ENCODE assay signal across 27 mouse cellular contexts in the genomic region with DNA sequence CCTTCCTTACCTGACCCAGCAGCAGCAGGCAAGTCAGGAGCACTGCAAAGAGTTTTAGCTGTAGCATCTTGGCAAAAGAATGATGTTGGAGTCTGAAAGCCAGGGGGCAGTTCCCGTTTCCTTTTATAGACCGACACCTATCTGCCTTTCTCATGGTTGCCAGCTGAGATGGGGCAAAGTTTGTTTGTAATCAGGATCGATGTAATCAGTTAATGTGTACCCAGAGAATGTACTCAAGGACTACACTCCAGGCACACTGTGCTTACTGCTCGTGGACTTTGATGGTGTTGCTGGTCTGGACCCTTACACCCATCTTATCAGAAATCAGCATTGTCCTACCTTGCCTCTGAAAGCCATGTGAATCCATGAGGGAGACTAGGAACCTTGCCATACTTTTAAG. TPM values are rescaled to one million over a fixed set of nuclear protein-coding genes. Genes with fewer than 3 reads are reported as not detected.
A peak's percentile ranks its signal among the peaks of the same experiment; 100 is the strongest.
DNase-seq lines count a peak whose midpoint lies in the region; ATAC-seq and TF ChIP-seq lines count a peak whose summit lies in the region.
"Had no signal": no experiment of that assay in that cellular context is flagged by ENCODE, and none has a peak within 500 bp of the region (broad histone marks: within the 10 kb centered on the region; RNA-seq: fewer than 3 reads in every experiment).

A gene (minus strand): TSS at position 135 of the 400 bp plus-strand sequence.

- peak; percentile 66 for ATAC-seq in liver, embryonic 13.5 days (ENCODE audit: low read depth)
- ATAC-seq in stomach, postnatal 0 days (ENCODE audit: low FRiP score, low TSS enrichment) = no peak
- ATAC-seq: midbrain, embryonic 15.5 days had no signal

- 58% methylated on average over 4 of the region's 4 CpGs for WGBS in liver, embryonic 13.5 days (ENCODE audit: insufficient replicate concordance)
- 69% methylated on average over 4 of the region's 4 CpGs for WGBS in stomach, postnatal 0 days

- TF ChIP-seq CTCF in stomach, postnatal 0 days (IDR thresholded peaks at IDR 0.05; ENCODE audit: low read depth) = peak; percentile 8; the same call in 1 of the 2 replicates

- DNase-seq in kidney, adult 8-10 months = peak; percentile 38 to 43
- DNase-seq in kidney, postnatal 25 days = no peak
- peak; percentile 13 for DNase-seq in kidney, postnatal 14 days
- no peak for DNase-seq in liver, embryonic 13.5 days
- no peak for DNase-seq in stomach, postnatal 0 days (ENCODE audit: low spot score)
- DNase-seq in Muller cell, postnatal 12 days (ENCODE audit: inconsistent ontology term) = no peak
- DNase-seq in testis, postnatal 14 days (ENCODE audit: low spot score) = no peak
- DNase-seq: adrenal gland, postnatal 25 days; cerebellum, adult 11-12 months; cerebellum, postnatal 25 days; embryo, embryonic 11 days; gastrocnemius, adult 2 months; layer of hippocampus, adult 9-11 months; lung, embryonic 14.5 days; lung, postnatal 36 days; spleen, adult 18-20 months had no signal

- H3K27me3 ChIP-seq in liver, embryonic 13.5 days = no peaks in the 10 kb centered on the region
- no peaks in the 10 kb centered on the region for H3K27me3 ChIP-seq in stomach, postnatal 0 days (ENCODE audit: control insufficient read depth, insufficient read depth, low read length)
- H3K27me3 ChIP-seq: embryonic facial prominence, embryonic 15.5 days; heart, embryonic 12.5 days; midbrain, embryonic 15.5 days had no signal

- no peak for TF ChIP-seq EP300 in stomach, postnatal 0 days (optimal IDR thresholded peaks at IDR 0.05)

- H3K4me2 ChIP-seq in liver, embryonic 13.5 days = peak within 1 kb of the TSS; percentile 39
- no peak within 1 kb of the TSS for H3K4me2 ChIP-seq in stomach, postnatal 0 days (replicated peaks; ENCODE audit: low read depth)
- H3K4me2 ChIP-seq: embryonic facial prominence, embryonic 15.5 days; heart, embryonic 12.5 days; hindbrain, embryonic 14.5 days; lung, embryonic 14.5 days; midbrain, embryonic 15.5 days had no signal

- H3K27ac ChIP-seq in liver, embryonic 13.5 days = peak within 1 kb of the TSS; percentile 62
- no peak within 1 kb of the TSS for H3K27ac ChIP-seq in stomach, postnatal 0 days (replicated peaks)
- H3K27ac ChIP-seq: embryonic facial prominence, embryonic 15.5 days; gastrocnemius, adult 2 months; hindbrain, embryonic 14.5 days; left cerebral cortex, adult 2 months; midbrain, embryonic 15.5 days had no signal

- peaks cover 11% of the 10 kb centered on the region; the same call in 1 of the 2 replicates for H3K4me1 ChIP-seq in liver, embryonic 13.5 days (replicated peaks)
- no peaks in the 10 kb centered on the region for H3K4me1 ChIP-seq in stomach, postnatal 0 days (replicated peaks; ENCODE audit: control insufficient read depth, insufficient read depth)
- H3K4me1 ChIP-seq: embryonic facial prominence, embryonic 15.5 days; midbrain, embryonic 15.5 days had no signal

- H3K4me3 ChIP-seq in liver, embryonic 13.5 days (replicated peaks) = peak within 1 kb of the TSS; percentile 29
- H3K4me3 ChIP-seq in stomach, postnatal 0 days (ENCODE audit: low read depth, low read length) = no peak within 1 kb of the TSS
- H3K4me3 ChIP-seq: embryonic facial prominence, embryonic 15.5 days; gastrocnemius, adult 2 months; heart, embryonic 12.5 days; left cerebral cortex, adult 2 months; midbrain, embryonic 15.5 days; myocyte had no signal

- H3K9me3 ChIP-seq in liver, embryonic 13.5 days (replicated peaks) = no peaks in the 10 kb centered on the region
- H3K9me3 ChIP-seq in stomach, postnatal 0 days (ENCODE audit: control insufficient read depth, low read length) = no peaks in the 10 kb centered on the region
- H3K9me3 ChIP-seq: embryonic facial prominence, embryonic 15.5 days; heart, embryonic 12.5 days; midbrain, embryonic 15.5 days had no signal

- H3K9ac ChIP-seq in liver, embryonic 13.5 days = no peak within 1 kb of the TSS
- H3K9ac ChIP-seq in stomach, postnatal 0 days (ENCODE audit: low read length) = no peak within 1 kb of the TSS
- H3K9ac ChIP-seq: embryonic facial prominence, embryonic 15.5 days; heart, embryonic 12.5 days; hindbrain, embryonic 14.5 days; lung, embryonic 14.5 days; midbrain, embryonic 15.5 days had no signal

- H3K36me3 ChIP-seq in liver, embryonic 13.5 days = peaks cover 10% of the 10 kb centered on the region
- H3K36me3 ChIP-seq in stomach, postnatal 0 days (ENCODE audit: control insufficient read depth, insufficient read depth, low read length) = 0 out of 2 replicates have a peak, but pooled peaks cover 3% of the 10 kb centered on the region

RNA-seq across cellular contexts. Expression of the gene that starts here (rescaled TPM):
- polyA plus RNA-seq in liver, embryonic 13.5 days (2015; fragmentation: Nextera tagmentation; extraction: Ambion mirVana) = 11.3 and 13.8 TPM in 2 replicates
- 0.19 and 0.75 TPM in 2 replicates for polyA plus RNA-seq in stomach, postnatal 0 days (2015; fragmentation: Nextera tagmentation; extraction: Ambion mirVana)
- polyA plus RNA-seq: embryonic facial prominence, embryonic 15.5 days; forebrain, embryonic 11.5 days; gonadal fat pad, adult 2 months; heart, embryonic 12.5 days; hindbrain, embryonic 14.5 days; intestine, embryonic 14.5 days; limb, embryonic 11.5 days; lung, embryonic 14.5 days; myocyte; neural tube, embryonic 14.5 days had no signal

Comparison
In these comparisons a context has a peak if more than half of its experiments do, and no peak if none do; other contexts are left out.
1. DNase-seq: peak in kidney, adult 8-10 months (2 of 2) and kidney, postnatal 14 days (single experiment); none in kidney, postnatal 25 days (0 of 2), liver, embryonic 13.5 days (single experiment), stomach, postnatal 0 days (single experiment), Muller cell, postnatal 12 days (single experiment) and testis, postnatal 14 days (single experiment).